9 mouse cellular contexts compared by ENCODE assay signal in the genomic region with DNA sequence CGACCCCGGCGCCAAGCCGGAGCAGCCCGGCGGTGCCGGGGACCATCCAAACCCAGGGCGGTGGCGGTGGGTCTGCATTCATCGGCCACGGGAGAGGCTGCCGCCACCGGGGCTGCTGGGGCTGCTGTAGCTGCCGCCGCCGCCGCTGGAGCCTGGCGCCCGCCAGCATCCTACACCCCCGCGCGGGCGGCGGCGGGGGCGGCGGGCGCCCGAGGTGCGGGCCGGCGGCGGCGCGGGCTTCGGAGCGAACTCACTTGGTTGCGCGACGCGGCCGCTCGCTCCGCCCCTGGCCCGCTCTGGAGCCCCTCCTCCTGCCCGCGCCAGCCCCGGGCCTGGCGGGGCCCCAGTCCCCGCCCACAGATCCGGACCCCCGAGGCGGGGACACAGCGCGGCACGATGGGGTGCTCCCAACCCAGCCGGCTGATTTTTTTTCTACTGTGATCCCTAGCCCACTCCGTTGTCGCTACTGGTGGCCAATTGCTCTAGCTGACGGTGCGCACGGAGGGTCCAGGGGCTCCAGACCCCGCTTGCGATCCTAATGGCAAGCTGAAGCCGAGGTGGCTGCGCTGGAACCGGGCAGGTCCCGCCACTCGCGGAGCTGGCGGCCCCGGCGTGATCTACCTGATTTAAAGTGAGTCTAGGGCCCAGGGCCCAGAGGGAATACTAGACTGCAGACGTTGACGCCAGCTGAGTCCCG. TPM values are rescaled to one million over a fixed set of nuclear protein-coding genes. Genes with fewer than 3 reads are reported as not detected.
DNase-seq lines count a peak whose midpoint lies in the region; ATAC-seq and TF ChIP-seq lines count a peak whose summit lies in the region.
"Had no signal": no experiment of that assay in that cellular context is flagged by ENCODE, and none has a peak within 500 bp of the region (broad histone marks: within the 10 kb centered on the region; RNA-seq: fewer than 3 reads in every experiment).

TSS of gene Tcerg1l (minus strand) at position 246 of the 697 bp plus-strand sequence.

- H3K4me3 ChIP-seq in cerebellum, adult 2 months (replicated peaks; ENCODE audit: insufficient read depth, low read depth, low read length) = peak within 1 kb of the TSS; percentile 61
- H3K4me3 ChIP-seq in forebrain, embryonic 13.5 days = peak within 1 kb of the TSS; percentile 66
- peak within 1 kb of the TSS; percentile 73 for H3K4me3 ChIP-seq in neural tube, embryonic 13.5 days
- H3K4me3 ChIP-seq: myocyte had no signal

- H3K27me3 ChIP-seq in cerebellum, adult 2 months (ENCODE audit: control insufficient read depth, insufficient read depth, low read length) = peaks cover 2% of the 10 kb centered on the region; the same call in 1 of the 2 replicates
- H3K27me3 ChIP-seq in forebrain, embryonic 13.5 days = peaks cover 38% of the 10 kb centered on the region
- H3K27me3 ChIP-seq in neural tube, embryonic 13.5 days = peaks cover 29% of the 10 kb centered on the region

- no peak within 1 kb of the TSS for H3K27ac ChIP-seq in cerebellum, adult 2 months (ENCODE audit: insufficient read depth, low read length)
- H3K27ac ChIP-seq in forebrain, embryonic 13.5 days = no peak within 1 kb of the TSS
- H3K27ac ChIP-seq in neural tube, embryonic 13.5 days (replicated peaks) = peak within 1 kb of the TSS; percentile 84

- peak; percentile 6 for DNase-seq in layer of hippocampus, adult 11-12 months (ENCODE audit: low spot score)
- DNase-seq in layer of hippocampus, adult 9-11 months = no peak
- DNase-seq in cerebellum, adult 2 months = peak; percentile 47 to 52
- peak; percentile 14 to 42 for DNase-seq in left cerebral cortex, postnatal 36 days (ENCODE audit: low spot score in 2 of 2)
- DNase-seq in thymus, postnatal 0 days (ENCODE audit: low spot score) = no peak
- DNase-seq in lung, postnatal 36 days = no peak

- peak within 1 kb of the TSS; percentile 72 for H3K9ac ChIP-seq in forebrain, embryonic 13.5 days
- peak within 1 kb of the TSS; percentile 90 for H3K9ac ChIP-seq in neural tube, embryonic 13.5 days

- H3K9me3 ChIP-seq in forebrain, embryonic 13.5 days (replicated peaks) = no peaks in the 10 kb centered on the region
- H3K9me3 ChIP-seq in neural tube, embryonic 13.5 days = no peaks in the 10 kb centered on the region

- no peaks in the 10 kb centered on the region for H3K4me1 ChIP-seq in cerebellum, adult 2 months (ENCODE audit: control insufficient read depth, insufficient read depth, low read length)
- H3K4me1 ChIP-seq in forebrain, embryonic 13.5 days = peaks cover 19% of the 10 kb centered on the region
- peaks cover 32% of the 10 kb centered on the region for H3K4me1 ChIP-seq in neural tube, embryonic 13.5 days (replicated peaks)

- H3K36me3 ChIP-seq in forebrain, embryonic 13.5 days (ENCODE audit: poor library complexity, severe bottlenecking) = no peaks in the 10 kb centered on the region
- H3K36me3 ChIP-seq in neural tube, embryonic 13.5 days = no peaks in the 10 kb centered on the region

- H3K4me2 ChIP-seq in forebrain, embryonic 13.5 days = peak within 1 kb of the TSS; percentile 100
- H3K4me2 ChIP-seq in neural tube, embryonic 13.5 days = peak within 1 kb of the TSS; percentile 98

- under 1% methylated on average over 71 of the region's 76 CpGs for WGBS in cerebellum, adult 2 months
- WGBS in forebrain, embryonic 13.5 days = under 1% methylated on average over 38 of the region's 76 CpGs
- WGBS in neural tube, embryonic 13.5 days = under 1% methylated on average over 55 of the region's 76 CpGs

- ATAC-seq in forebrain, embryonic 13.5 days = peak; percentile 80
- peak; percentile 86 for ATAC-seq in neural tube, embryonic 13.5 days (ENCODE audit: low read depth)

- intact Hi-C loops in left cerebral cortex, postnatal 36 days (cut with DNase I) = loop anchor here (10.0 kb wide), 1 partner anchor 793 kb away; no protein-coding TSS in a partner anchor

- no peak for TF ChIP-seq POLR2A in cerebellum, adult 2 months (IDR thresholded peaks at IDR 0.05; ENCODE audit: borderline replicate concordance, insufficient read depth, low read length)

- TF ChIP-seq CTCF in cerebellum, adult 2 months (IDR thresholded peaks at IDR 0.05; ENCODE audit: borderline replicate concordance, insufficient read depth, low read depth, low read length) = no peak

RNA-seq across cellular contexts. Expression of gene Tcerg1l, which starts in this region (rescaled TPM):
- 5.3 TPM in 2 replicates for polyA plus RNA-seq in cerebellum, adult 2 months (2012; rRNA removed)
- polyA plus RNA-seq in forebrain, embryonic 13.5 days (2015; fragmentation: Nextera tagmentation; extraction: Ambion mirVana) = 3.0 and 3.4 TPM in 2 replicates
- 10 to 100 TPM; 10.5 to 14.9 TPM for total RNA-seq in left cerebral cortex, postnatal 36 days (2021)
- 26.1 and 29.4 TPM in 2 replicates for polyA plus RNA-seq in neural tube, embryonic 13.5 days (2015; fragmentation: Nextera tagmentation; extraction: Ambion mirVana)
- 0.21 and 0.36 TPM in 2 replicates for polyA plus RNA-seq in thymus, postnatal 0 days (2015; fragmentation: Nextera tagmentation; extraction: Ambion mirVana)
- polyA plus RNA-seq: myocyte had no signal

Comparison
In these comparisons a context has a peak if more than half of its experiments do, and no peak if none do; other contexts are left out.
1. DNase-seq: peak in layer of hippocampus, adult 11-12 months (single experiment), cerebellum, adult 2 months (2 of 2) and left cerebral cortex, postnatal 36 days (2 of 2); none in layer of hippocampus, adult 9-11 months (single experiment), thymus, postnatal 0 days (single experiment) and lung, postnatal 36 days (single experiment).
2. Peak in every context shown above with its lines, with median percentiles within 50 percentile points of each other: H3K4me3 ChIP-seq.